Mouse (Mus musculus): ENCODE data around the gene Rnf34. TPM values are rescaled to one million over a fixed set of nuclear protein-coding genes. Genes with fewer than 3 reads are reported as not detected.

Rnf34 gene
- 10 to 100 TPM; 52.6 to 75.9 (median 58.6) TPM for total RNA-seq (2022)

GRCm38 (mm10) chr5:122849521-122850318 lies at the start of gene Rnf34:
Gene Rnf34 (plus strand): TSS chr5:122850048.
- DNase-seq (ENCODE audit: low spot score in 2 of 2), result peak; percentile 94 to 98

DNA sequence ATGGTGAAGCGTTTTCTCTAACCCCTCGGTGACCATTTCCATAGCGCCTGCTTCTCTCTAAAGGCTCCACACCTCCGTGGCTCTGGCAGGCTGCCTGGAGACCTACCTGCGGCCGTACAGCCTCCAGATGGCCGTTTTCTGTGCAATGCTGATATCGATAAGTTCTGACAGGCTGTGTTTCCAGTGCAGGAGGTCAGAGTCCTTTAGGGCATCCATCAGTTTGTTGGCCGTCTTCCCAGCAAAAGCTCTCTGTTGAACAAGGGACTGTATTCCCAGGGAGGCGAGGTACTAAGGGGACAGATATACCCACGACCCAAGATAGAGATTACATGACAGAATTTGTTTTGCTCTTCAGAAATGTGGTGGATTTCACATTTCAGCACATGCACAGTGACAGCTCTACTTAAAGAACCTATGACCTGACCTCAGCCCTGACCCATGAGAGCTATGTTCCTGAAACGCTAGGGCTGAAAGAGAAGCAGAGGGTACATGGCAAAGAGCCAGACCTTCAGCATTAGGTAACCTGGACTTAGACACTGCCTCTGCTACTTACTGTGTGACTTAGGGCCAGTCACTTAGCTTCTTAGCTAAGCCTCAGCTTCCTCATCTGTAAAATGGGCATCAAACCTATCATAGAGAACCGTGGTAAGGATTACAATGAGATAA lies 49.4 kb upstream of the Rnf34 start:
- no peak for DNase-seq (ENCODE audit: low spot score in 2 of 2)

- no peak for DNase-seq (ENCODE audit: low spot score in 2 of 2)
Observed at GRCm38 (mm10) chr5:122801684-122802083, 48.2 kb upstream of the Rnf34 start.

DNA sequence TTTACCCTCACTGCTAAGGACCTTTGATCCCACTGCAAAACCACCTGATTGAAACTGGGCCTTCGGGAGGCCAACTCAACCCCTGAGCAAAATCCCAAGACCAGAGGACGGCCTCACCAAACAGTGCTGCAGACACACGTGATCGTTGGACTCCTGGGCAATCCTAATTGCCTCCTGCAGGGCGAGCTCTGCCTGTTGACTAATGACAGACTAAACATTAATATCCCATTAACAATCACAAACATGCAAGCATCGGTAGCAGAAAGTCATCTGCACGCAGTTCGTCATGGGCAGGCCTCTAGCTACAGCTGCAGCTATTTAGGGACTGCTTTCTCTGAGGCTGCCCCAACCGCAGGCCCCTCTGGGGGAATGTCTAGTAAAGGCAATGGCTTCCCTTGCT lies 47.1 kb upstream of the Rnf34 start:
- DNase-seq (ENCODE audit: low spot score in 2 of 2), result no peak

GRCm38 (mm10) chr5:122805503-122805902 lies 44.3 kb upstream of the Rnf34 start:
- DNase-seq (ENCODE audit: low spot score in 2 of 2), result no peak

- no peak for DNase-seq (ENCODE audit: low spot score in 2 of 2)
Observed at GRCm38 (mm10) chr5:122811364-122812079, 38.3 kb upstream of the Rnf34 start.

DNA sequence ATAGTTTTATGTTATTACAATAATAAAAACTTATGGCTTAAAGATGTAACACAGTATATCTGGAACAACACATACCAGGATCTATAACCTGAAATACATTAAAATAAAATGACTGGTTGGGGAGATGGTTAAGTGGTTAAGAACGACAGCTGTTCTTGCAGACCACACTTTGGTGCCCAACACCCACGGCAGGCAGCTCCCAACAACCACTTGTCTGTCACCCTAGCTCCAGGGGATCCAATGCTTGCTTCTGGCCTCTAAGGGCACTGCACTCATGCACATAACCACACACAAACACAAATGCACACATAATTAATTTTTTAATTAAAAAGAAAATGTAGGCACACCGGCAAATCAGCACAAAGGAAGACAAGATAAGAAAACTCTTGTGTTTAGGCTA lies 37.1 kb upstream of the Rnf34 start:
- no peak for DNase-seq (ENCODE audit: low spot score in 2 of 2)

- DNase-seq (ENCODE audit: low spot score in 2 of 2), result peak; percentile 73 to 92
Observed at GRCm38 (mm10) chr5:122820777-122821523, 28.9 kb upstream of the Rnf34 start, which contains the start of gene Anapc5. Gene Anapc5 (minus strand): TSS chr5:122821339.

- no peak for DNase-seq (ENCODE audit: low spot score in 2 of 2)
Observed at GRCm38 (mm10) chr5:122821524-122821885, 28.3 kb upstream of the Rnf34 start.

GRCm38 (mm10) chr5:122822441-122822840 lies 27.4 kb upstream of the Rnf34 start:
- DNase-seq (ENCODE audit: low spot score in 2 of 2), result no peak

GRCm38 (mm10) chr5:122823976-122824375 lies 25.9 kb upstream of the Rnf34 start:
- no peak for DNase-seq (ENCODE audit: low spot score in 2 of 2)

DNA sequence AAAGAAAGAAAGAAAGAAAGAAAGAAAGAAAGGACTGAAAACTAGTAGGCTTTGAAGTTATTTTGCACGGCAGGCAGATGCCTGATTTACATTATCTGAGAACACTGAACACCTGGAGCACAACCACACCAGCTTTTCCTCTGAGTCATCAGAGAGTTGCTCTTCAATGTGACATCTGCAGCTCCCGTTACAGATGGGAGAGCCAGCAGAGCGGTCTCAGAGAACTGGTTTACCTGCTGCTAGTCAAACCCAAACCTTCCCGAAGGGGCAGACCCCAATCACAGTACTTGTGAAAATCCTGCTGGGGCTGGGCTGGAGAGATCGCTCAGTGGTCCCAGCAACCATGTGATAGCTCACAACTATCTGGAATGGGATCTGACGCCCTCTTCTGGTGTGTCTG lies 25.4 kb upstream of the Rnf34 start:
- no peak for DNase-seq (ENCODE audit: low spot score in 2 of 2)

DNA sequence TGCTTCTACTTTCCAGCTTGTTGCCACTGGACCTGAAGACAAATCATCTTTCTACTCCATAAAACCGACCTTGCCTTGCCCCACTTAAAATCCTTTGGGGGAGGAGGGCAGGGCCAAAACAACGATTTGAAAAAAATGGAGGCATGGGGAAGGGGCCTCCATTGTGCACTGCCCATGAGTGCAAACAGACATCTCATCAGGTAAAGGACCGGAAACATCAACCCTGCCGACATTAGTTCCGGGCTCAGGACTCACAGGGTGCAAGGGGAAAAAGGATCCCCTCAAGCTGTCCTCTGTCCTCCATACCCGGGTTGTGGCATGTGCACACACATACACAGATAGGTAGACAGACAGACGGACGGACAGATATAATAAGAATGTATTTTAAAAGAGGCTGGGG lies 24.7 kb upstream of the Rnf34 start:
- no peak for DNase-seq (ENCODE audit: low spot score in 2 of 2)

DNA sequence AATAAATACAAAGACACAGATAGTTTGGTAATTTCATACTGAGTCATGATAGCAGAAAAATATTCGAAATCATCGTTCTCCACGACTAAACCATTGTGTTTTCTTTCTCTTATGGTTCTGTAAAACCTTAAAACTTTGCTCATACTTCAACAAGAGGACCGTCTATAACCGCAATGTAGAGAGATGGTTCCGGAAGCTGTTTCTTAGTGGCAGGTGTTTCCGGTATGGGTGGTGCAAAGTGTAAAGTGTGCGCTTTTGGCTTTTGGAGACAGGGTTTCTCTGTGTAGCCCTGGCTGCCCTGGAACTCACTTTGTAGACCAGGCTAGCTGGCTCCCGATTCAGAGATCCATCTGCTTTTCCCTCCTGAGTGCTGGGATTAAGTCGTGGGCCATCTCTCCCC lies 17.3 kb upstream of the Rnf34 start:
- DNase-seq (ENCODE audit: low spot score in 2 of 2), result no peak

GRCm38 (mm10) chr5:122832996-122833395 lies 16.9 kb upstream of the Rnf34 start:
- no peak for DNase-seq (ENCODE audit: low spot score in 2 of 2)

GRCm38 (mm10) chr5:122841126-122841525 lies 8.7 kb upstream of the Rnf34 start:
- DNase-seq (ENCODE audit: low spot score in 2 of 2), result no peak

DNA sequence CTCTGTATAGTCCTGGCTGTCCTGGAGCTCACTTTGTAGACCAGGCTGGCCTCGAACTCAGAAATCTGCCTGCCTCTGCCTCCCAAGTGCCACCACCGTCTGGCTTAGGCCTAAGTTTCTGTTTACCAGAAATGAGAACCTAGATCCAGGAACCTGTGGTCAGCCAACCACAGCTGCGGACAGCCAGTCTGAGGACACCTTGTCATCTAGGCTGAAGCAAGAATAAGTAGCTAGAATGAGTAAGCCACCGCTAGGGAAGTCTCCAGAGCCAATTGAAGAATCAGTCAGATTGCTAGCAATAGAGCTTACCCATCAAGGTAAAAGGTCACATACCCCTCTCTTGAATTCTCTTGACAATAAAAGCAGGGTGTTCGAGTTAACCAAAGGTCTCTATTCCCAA lies 6.0 kb upstream of the Rnf34 start:
- DNase-seq (ENCODE audit: low spot score in 2 of 2), result no peak

GRCm38 (mm10) chr5:122850319-122851002 lies 613 bp downstream of the Rnf34 start:
- DNase-seq (ENCODE audit: low spot score in 2 of 2), result peak; percentile 25 to 45

GRCm38 (mm10) chr5:122852611-122853010 lies 2.8 kb downstream of the Rnf34 start:
- no peak for DNase-seq (ENCODE audit: low spot score in 2 of 2)

- DNase-seq (ENCODE audit: low spot score in 2 of 2), result no peak
Observed at GRCm38 (mm10) chr5:122855858-122856257, 6.0 kb downstream of the Rnf34 start.

GRCm38 (mm10) chr5:122863053-122863452 lies 13.2 kb downstream of the Rnf34 start:
- DNase-seq (ENCODE audit: low spot score in 2 of 2), result no peak

All from left cerebral cortex, adult 8-10 months (tissue).